10 mouse cellular contexts compared by ENCODE assay signal in genomic region chr17:79728585-79729503, GRCm38 (mm10). TPM values are rescaled to one million over a fixed set of nuclear protein-coding genes. Genes with fewer than 3 reads are reported as not detected.
DNase-seq lines count a peak whose midpoint lies in the region; ATAC-seq lines count a peak whose summit lies in the region.
"Had no signal": no experiment of that assay in that cellular context is flagged by ENCODE, and none has a peak within 500 bp of the region (broad histone marks: within the 10 kb centered on the region; RNA-seq: fewer than 3 reads in every experiment).

No protein-coding gene starts in this region.

- H3K9me3 ChIP-seq in hindbrain, embryonic 13.5 days: no peaks in the 10 kb centered on the region
- no peaks in the 10 kb centered on the region for H3K9me3 ChIP-seq in hindbrain, embryonic 11.5 days (ENCODE audit: control insufficient read depth, low read length)
- no peaks in the 10 kb centered on the region for H3K9me3 ChIP-seq in limb, embryonic 11.5 days (ENCODE audit: control insufficient read depth, low read length)
- H3K9me3 ChIP-seq in neural tube, embryonic 13.5 days: no peaks in the 10 kb centered on the region

- 0 out of 2 replicates have a peak, but pooled peaks cover 15% of the 10 kb centered on the region for H3K27me3 ChIP-seq in hindbrain, embryonic 13.5 days
- no peaks in the 10 kb centered on the region for H3K27me3 ChIP-seq in hindbrain, embryonic 11.5 days (ENCODE audit: control insufficient read depth, insufficient read depth, low read length)
- H3K27me3 ChIP-seq in limb, embryonic 11.5 days (ENCODE audit: control insufficient read depth, insufficient read depth, low read length): no peaks in the 10 kb centered on the region
- 0 out of 2 replicates have a peak, but pooled peaks cover 8% of the 10 kb centered on the region for H3K27me3 ChIP-seq in neural tube, embryonic 13.5 days

- no peak overlapping the region for H3K4me3 ChIP-seq in hindbrain, embryonic 13.5 days
- no peak overlapping the region for H3K4me3 ChIP-seq in hindbrain, embryonic 11.5 days (ENCODE audit: low read depth, low read length)
- H3K4me3 ChIP-seq in limb, embryonic 11.5 days (ENCODE audit: low read depth, low read length): no peak overlapping the region
- H3K4me3 ChIP-seq in neural tube, embryonic 13.5 days: no peak overlapping the region
- H3K4me3 ChIP-seq: myocyte had no signal

- DNase-seq in hindbrain, embryonic 11.5 days (ENCODE audit: low spot score): no peak
- peak; percentile 97 for DNase-seq in fat pad, adult 2 months (ENCODE audit: extremely low read depth, low read depth, low spot score)
- peak; percentile 77 for DNase-seq in limb, embryonic 11.5 days (ENCODE audit: low spot score)
- no peak for DNase-seq in right cerebral cortex, postnatal 10 days (ENCODE audit: low spot score in 2 of 2)
- no peak for DNase-seq in layer of hippocampus, postnatal 36 days
- DNase-seq: adrenal gland, postnatal 25 days had no signal

- no peak for ATAC-seq in hindbrain, embryonic 13.5 days (ENCODE audit: low FRiP score)
- no peak for ATAC-seq in hindbrain, embryonic 11.5 days (ENCODE audit: low FRiP score)
- peak; percentile 63; the same call in 1 of the 2 replicates for ATAC-seq in limb, embryonic 11.5 days (ENCODE audit: insufficient number of reproducible peaks, low FRiP score, low TSS enrichment, low read depth)
- ATAC-seq in neural tube, embryonic 13.5 days (ENCODE audit: low read depth): 0 out of 2 replicates have a peak, but pooled peaks have one; percentile 59
- ATAC-seq in megakaryocyte-erythroid progenitor cell, adult 5-6 weeks (replicated peaks; ENCODE audit: low FRiP score, low TSS enrichment, poor library complexity, severe bottlenecking): no peak

- 49% methylated on average over 16 of the region's 16 CpGs for WGBS in hindbrain, embryonic 13.5 days
- 46% methylated on average over 16 of the region's 16 CpGs for WGBS in hindbrain, embryonic 11.5 days
- 8% methylated on average over 16 of the region's 16 CpGs for WGBS in limb, embryonic 11.5 days
- WGBS in neural tube, embryonic 13.5 days: 47% methylated on average over 16 of the region's 16 CpGs

- H3K4me2 ChIP-seq in hindbrain, embryonic 13.5 days: peak overlapping the region; percentile 25; the same call in 1 of the 2 replicates
- no peak overlapping the region for H3K4me2 ChIP-seq in hindbrain, embryonic 11.5 days (replicated peaks; ENCODE audit: low read depth, low read length)
- H3K4me2 ChIP-seq in limb, embryonic 11.5 days (ENCODE audit: low read depth, severe bottlenecking): peak overlapping the region; percentile 16
- peak overlapping the region; percentile 30; the same call in 1 of the 2 replicates for H3K4me2 ChIP-seq in neural tube, embryonic 13.5 days

- H3K9ac ChIP-seq in hindbrain, embryonic 13.5 days: no peak overlapping the region
- H3K9ac ChIP-seq in hindbrain, embryonic 11.5 days (ENCODE audit: low read depth, low read length): no peak overlapping the region
- H3K9ac ChIP-seq in limb, embryonic 11.5 days (ENCODE audit: low read length): no peak overlapping the region
- H3K9ac ChIP-seq in neural tube, embryonic 13.5 days: no peak overlapping the region

- peaks cover 11% of the 10 kb centered on the region for H3K4me1 ChIP-seq in hindbrain, embryonic 13.5 days (replicated peaks)
- no peaks in the 10 kb centered on the region for H3K4me1 ChIP-seq in hindbrain, embryonic 11.5 days (replicated peaks; ENCODE audit: control insufficient read depth, insufficient read depth, low read length)
- H3K4me1 ChIP-seq in limb, embryonic 11.5 days (ENCODE audit: control insufficient read depth, insufficient read depth, low read length): peaks cover 21% of the 10 kb centered on the region
- H3K4me1 ChIP-seq in neural tube, embryonic 13.5 days (replicated peaks): peaks cover 12% of the 10 kb centered on the region; the same call in 1 of the 2 replicates

- no peak overlapping the region for H3K27ac ChIP-seq in hindbrain, embryonic 13.5 days
- no peak overlapping the region for H3K27ac ChIP-seq in hindbrain, embryonic 11.5 days (ENCODE audit: low read depth, low read length)
- H3K27ac ChIP-seq in limb, embryonic 11.5 days (replicated peaks; ENCODE audit: low read depth, low read length): no peak overlapping the region
- H3K27ac ChIP-seq in neural tube, embryonic 13.5 days (replicated peaks): no peak overlapping the region

- no peaks in the 10 kb centered on the region for H3K36me3 ChIP-seq in hindbrain, embryonic 13.5 days
- H3K36me3 ChIP-seq in hindbrain, embryonic 11.5 days (ENCODE audit: control insufficient read depth, insufficient read depth, low read length): no peaks in the 10 kb centered on the region
- H3K36me3 ChIP-seq in limb, embryonic 11.5 days (ENCODE audit: control insufficient read depth, insufficient read depth, low read length): no peaks in the 10 kb centered on the region
- H3K36me3 ChIP-seq in neural tube, embryonic 13.5 days: no peaks in the 10 kb centered on the region

RNA-seq across cellular contexts. Expression of gene Cyp1b1, which starts 14.0 kb away (rescaled TPM):
- polyA plus RNA-seq in hindbrain, embryonic 13.5 days (2015; fragmentation: Nextera tagmentation; extraction: Ambion mirVana): 9.3 and 10.6 TPM in 2 replicates
- polyA plus RNA-seq in hindbrain, embryonic 11.5 days (2014; fragmentation: Nextera tagmentation; extraction: Ambion mirVana): 3.0 and 4.0 TPM in 2 replicates
- polyA plus RNA-seq in limb, embryonic 11.5 days (2014; fragmentation: Nextera tagmentation; extraction: Ambion mirVana): 2.0 and 3.4 TPM in 2 replicates
- 6.8 and 9.1 TPM in 2 replicates for polyA plus RNA-seq in neural tube, embryonic 13.5 days (2015; fragmentation: Nextera tagmentation; extraction: Ambion mirVana)
- total RNA-seq in megakaryocyte-erythroid progenitor cell, adult 5-6 weeks (2014; fragmentation: Nextera tagmentation): not detected in 2 replicates
- total RNA-seq in megakaryocyte-erythroid progenitor cell, adult 5-6 weeks (2017): not detected in 2 replicates
- total RNA-seq in layer of hippocampus, postnatal 36 days (2021): 1 to 10 TPM; 2.5 to 3.8 TPM

Comparison
In these comparisons a context has a peak if more than half of its experiments do, and no peak if none do; other contexts are left out.
1. ATAC-seq: peak in limb, embryonic 11.5 days (single experiment) and neural tube, embryonic 13.5 days (single experiment); none in hindbrain, embryonic 13.5 days (single experiment), hindbrain, embryonic 11.5 days (single experiment) and megakaryocyte-erythroid progenitor cell, adult 5-6 weeks (single experiment).
2. DNase-seq: peak in fat pad, adult 2 months (single experiment) and limb, embryonic 11.5 days (single experiment); none in hindbrain, embryonic 11.5 days (single experiment), right cerebral cortex, postnatal 10 days (0 of 2) and layer of hippocampus, postnatal 36 days (0 of 2).